ENCODE assay signal across 11 mouse cellular contexts in the genomic region with DNA sequence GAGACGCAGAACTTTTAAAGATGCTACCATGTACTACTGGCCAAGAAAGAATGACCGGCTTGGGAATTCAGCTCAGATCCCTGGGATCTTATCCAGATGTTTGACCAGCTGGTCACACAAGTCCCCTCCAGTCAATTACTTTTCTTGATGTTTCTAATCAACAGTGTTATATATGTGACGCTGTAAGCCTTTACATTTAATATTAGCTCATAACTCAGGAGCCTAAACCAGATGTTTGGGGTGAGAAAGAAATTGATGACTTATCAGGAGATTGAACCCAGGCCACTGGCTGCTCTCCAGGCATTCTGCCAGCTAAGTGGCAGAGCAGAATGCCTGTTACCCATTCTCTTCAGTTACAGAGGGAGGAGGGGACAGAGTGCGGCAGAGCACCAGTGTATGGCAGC. TPM values are rescaled to one million over a fixed set of nuclear protein-coding genes. Genes with fewer than 3 reads are reported as not detected.
A peak's percentile ranks its signal among the peaks of the same experiment; 100 is the strongest.
DNase-seq lines count a peak whose midpoint lies in the region; ATAC-seq lines count a peak whose summit lies in the region.
"Had no signal": no experiment of that assay in that cellular context is flagged by ENCODE, and none has a peak within 500 bp of the region (broad histone marks: within the 10 kb centered on the region; RNA-seq: fewer than 3 reads in every experiment).

No protein-coding gene starts in this region.

- no peaks in the 10 kb centered on the region for H3K36me3 ChIP-seq in embryonic facial prominence, embryonic 11.5 days (replicated peaks; ENCODE audit: control insufficient read depth, insufficient read depth, low read depth, low read length)
- H3K36me3 ChIP-seq in embryonic facial prominence, embryonic 10.5 days (replicated peaks): no peaks in the 10 kb centered on the region
- no peaks in the 10 kb centered on the region for H3K36me3 ChIP-seq in lung, embryonic 16.5 days (ENCODE audit: control insufficient read depth, insufficient read depth, low read length)
- no peaks in the 10 kb centered on the region for H3K36me3 ChIP-seq in embryonic facial prominence, embryonic 12.5 days
- H3K36me3 ChIP-seq in limb, embryonic 13.5 days: no peaks in the 10 kb centered on the region
- H3K36me3 ChIP-seq: forebrain, embryonic 12.5 days had no signal

- no peak overlapping the region for H3K9ac ChIP-seq in embryonic facial prominence, embryonic 11.5 days (replicated peaks; ENCODE audit: low read length)
- H3K9ac ChIP-seq in lung, embryonic 16.5 days (ENCODE audit: low read length): no peak overlapping the region
- H3K9ac ChIP-seq in embryonic facial prominence, embryonic 12.5 days: no peak overlapping the region
- H3K9ac ChIP-seq in limb, embryonic 13.5 days: no peak overlapping the region
- H3K9ac ChIP-seq: forebrain, embryonic 12.5 days had no signal

- no peak overlapping the region for H3K4me2 ChIP-seq in embryonic facial prominence, embryonic 11.5 days (ENCODE audit: low read depth, low read length)
- H3K4me2 ChIP-seq in lung, embryonic 16.5 days (ENCODE audit: low read depth, low read length): no peak overlapping the region
- no peak overlapping the region for H3K4me2 ChIP-seq in embryonic facial prominence, embryonic 12.5 days (replicated peaks)
- H3K4me2 ChIP-seq in limb, embryonic 13.5 days (replicated peaks): no peak overlapping the region
- H3K4me2 ChIP-seq: forebrain, embryonic 12.5 days had no signal

- H3K9me3 ChIP-seq in embryonic facial prominence, embryonic 11.5 days (replicated peaks; ENCODE audit: control insufficient read depth, low read length): no peaks in the 10 kb centered on the region
- no peaks in the 10 kb centered on the region for H3K9me3 ChIP-seq in embryonic facial prominence, embryonic 10.5 days
- H3K9me3 ChIP-seq in lung, embryonic 16.5 days (ENCODE audit: control insufficient read depth, low read length): no peaks in the 10 kb centered on the region
- H3K9me3 ChIP-seq in embryonic facial prominence, embryonic 12.5 days: no peaks in the 10 kb centered on the region
- H3K9me3 ChIP-seq in limb, embryonic 13.5 days: no peaks in the 10 kb centered on the region
- H3K9me3 ChIP-seq: forebrain, embryonic 12.5 days; megakaryocyte, embryonic 14.5 days had no signal

- WGBS in embryonic facial prominence, embryonic 11.5 days: 44% methylated on average over 4 of the region's 4 CpGs
- WGBS in embryonic facial prominence, embryonic 10.5 days: 52% methylated on average over 4 of the region's 4 CpGs
- 35% methylated on average over 4 of the region's 4 CpGs for WGBS in lung, embryonic 16.5 days
- 38% methylated on average over 4 of the region's 4 CpGs for WGBS in embryonic facial prominence, embryonic 12.5 days
- 20% methylated on average over 4 of the region's 4 CpGs for WGBS in limb, embryonic 13.5 days

- peak; percentile 39 for DNase-seq in embryonic facial prominence, embryonic 11.5 days (ENCODE audit: low spot score)
- no peak for DNase-seq in embryonic facial prominence, embryonic 10.5 days (ENCODE audit: low spot score)
- no peak for DNase-seq in lung, adult 18-20 months
- DNase-seq in adrenal gland, adult 8-10 months: no peak
- DNase-seq in gastrocnemius, postnatal 4 days (ENCODE audit: low spot score in 2 of 2): no peak

- no peak overlapping the region for H3K4me3 ChIP-seq in embryonic facial prominence, embryonic 11.5 days (ENCODE audit: low read depth, low read length)
- H3K4me3 ChIP-seq in embryonic facial prominence, embryonic 10.5 days: no peak overlapping the region
- H3K4me3 ChIP-seq in lung, embryonic 16.5 days (ENCODE audit: low read length): no peak overlapping the region
- no peak overlapping the region for H3K4me3 ChIP-seq in embryonic facial prominence, embryonic 12.5 days
- H3K4me3 ChIP-seq in limb, embryonic 13.5 days: no peak overlapping the region
- H3K4me3 ChIP-seq: forebrain, embryonic 12.5 days; megakaryocyte, embryonic 14.5 days had no signal

- no peaks in the 10 kb centered on the region for H3K27me3 ChIP-seq in embryonic facial prominence, embryonic 11.5 days (ENCODE audit: control insufficient read depth, insufficient read depth, low read length)
- peaks cover 21% of the 10 kb centered on the region for H3K27me3 ChIP-seq in embryonic facial prominence, embryonic 10.5 days (replicated peaks; ENCODE audit: low read depth, poor library complexity, severe bottlenecking)
- peaks cover 2% of the 10 kb centered on the region; the same call in 1 of the 2 replicates for H3K27me3 ChIP-seq in lung, embryonic 16.5 days (ENCODE audit: control insufficient read depth, insufficient read depth, low read depth, low read length)
- no peaks in the 10 kb centered on the region for H3K27me3 ChIP-seq in embryonic facial prominence, embryonic 12.5 days
- peaks cover 13% of the 10 kb centered on the region; the same call in 1 of the 2 replicates for H3K27me3 ChIP-seq in limb, embryonic 13.5 days

- H3K4me1 ChIP-seq in embryonic facial prominence, embryonic 11.5 days (ENCODE audit: control insufficient read depth, insufficient read depth, low read length): no peaks in the 10 kb centered on the region; the same call in 1 of the 2 replicates
- H3K4me1 ChIP-seq in embryonic facial prominence, embryonic 10.5 days: peaks cover 15% of the 10 kb centered on the region
- H3K4me1 ChIP-seq in lung, embryonic 16.5 days (replicated peaks; ENCODE audit: control insufficient read depth, insufficient read depth, low read length): no peaks in the 10 kb centered on the region
- peaks cover 18% of the 10 kb centered on the region; the same call in 1 of the 2 replicates for H3K4me1 ChIP-seq in embryonic facial prominence, embryonic 12.5 days
- H3K4me1 ChIP-seq in limb, embryonic 13.5 days: peaks cover 32% of the 10 kb centered on the region

- H3K27ac ChIP-seq in embryonic facial prominence, embryonic 11.5 days (replicated peaks; ENCODE audit: low read depth, low read length): no peak overlapping the region
- no peak overlapping the region for H3K27ac ChIP-seq in embryonic facial prominence, embryonic 10.5 days (replicated peaks)
- H3K27ac ChIP-seq in lung, embryonic 16.5 days (ENCODE audit: low read length): no peak overlapping the region
- H3K27ac ChIP-seq in embryonic facial prominence, embryonic 12.5 days: no peak overlapping the region
- no peak overlapping the region for H3K27ac ChIP-seq in limb, embryonic 13.5 days
- H3K27ac ChIP-seq: forebrain, embryonic 12.5 days had no signal

- ATAC-seq in embryonic facial prominence, embryonic 11.5 days (replicated peaks; ENCODE audit: insufficient number of reproducible peaks, low FRiP score, low TSS enrichment, low read depth): no peak
- peak; percentile 62; the same call in 1 of the 2 replicates for ATAC-seq in lung, embryonic 16.5 days (ENCODE audit: low read depth)
- ATAC-seq in embryonic facial prominence, embryonic 12.5 days (ENCODE audit: insufficient number of reproducible peaks, insufficient read depth, low FRiP score, low TSS enrichment): 0 out of 2 replicates have a peak, but pooled peaks have one; percentile 47
- ATAC-seq in limb, embryonic 13.5 days (ENCODE audit: low FRiP score, low read depth): peak; percentile 52
- ATAC-seq: activated CD4-positive, CD25-positive, alpha-beta regulatory T cell, adult 4 months had no signal

RNA-seq across cellular contexts. Expression of gene Elac2, which starts 9.9 kb away (rescaled TPM):
- 33.4 and 33.9 TPM in 2 replicates for polyA plus RNA-seq in embryonic facial prominence, embryonic 11.5 days (2014; fragmentation: Nextera tagmentation; extraction: Ambion mirVana)
- polyA plus RNA-seq in embryonic facial prominence, embryonic 10.5 days (2016; fragmentation: Nextera tagmentation; extraction: Ambion mirVana): 37.2 and 41.1 TPM in 2 replicates
- polyA plus RNA-seq in lung, embryonic 16.5 days (2015; fragmentation: Nextera tagmentation; extraction: Ambion mirVana): 21.1 and 21.9 TPM in 2 replicates
- polyA plus RNA-seq in embryonic facial prominence, embryonic 12.5 days (2016; fragmentation: Nextera tagmentation; extraction: Ambion mirVana): 34.0 and 34.2 TPM in 2 replicates
- polyA plus RNA-seq in limb, embryonic 13.5 days (2015; fragmentation: Nextera tagmentation; extraction: Ambion mirVana): 25.6 and 26.3 TPM in 2 replicates
- 10 to 100 TPM; 41.5 to 45.7 (median 42.4) TPM for total RNA-seq in adrenal gland, adult 8-10 months (2022)
- total RNA-seq in gastrocnemius, postnatal 4 days (2021): 10 to 100 TPM; 18.2 to 20.1 TPM
